9 mouse cellular contexts compared by ENCODE assay signal in genomic region chr9:118706176-118706975, GRCm38 (mm10).
A peak's percentile ranks its signal among the peaks of the same experiment; 100 is the strongest.
DNase-seq lines count a peak whose midpoint lies in the region; ATAC-seq and TF ChIP-seq lines count a peak whose summit lies in the region.
"Had no signal": no experiment of that assay in that cellular context is flagged by ENCODE, and none has a peak within 500 bp of the region (broad histone marks: within the 10 kb centered on the region; RNA-seq: fewer than 3 reads in every experiment).

No protein-coding gene starts in this region.

- H3K4me1 ChIP-seq in limb, embryonic 14.5 days (ENCODE audit: control insufficient read depth, insufficient read depth, low read length), result peaks cover 20% of the 10 kb centered on the region
- H3K4me1 ChIP-seq: midbrain, embryonic 12.5 days had no signal

- 0 out of 2 replicates have a peak, but pooled peaks have one; percentile 38 for ATAC-seq in frontal cortex, adult (ENCODE audit: low TSS enrichment)
- no peak for ATAC-seq in limb, embryonic 14.5 days (ENCODE audit: low FRiP score, low read depth)

- H3K4me3 ChIP-seq in limb, embryonic 14.5 days (replicated peaks; ENCODE audit: low read length), result no peak overlapping the region
- H3K4me3 ChIP-seq: midbrain, embryonic 12.5 days had no signal

- TF ChIP-seq POLR2A in limb, embryonic 14.5 days (IDR thresholded peaks at IDR 0.05; ENCODE audit: borderline replicate concordance, extremely low read depth, insufficient read depth, insufficient read length), result no peak

- no peak for DNase-seq in frontal cortex, postnatal 14 days (ENCODE audit: low spot score in 2 of 2)
- peak; percentile 32 for DNase-seq in right cerebral cortex, adult 18-20 months
- no peak for DNase-seq in right cerebral cortex, postnatal 25 days
- DNase-seq in limb, embryonic 14.5 days (ENCODE audit: low spot score), result peak; percentile 68
- peak; percentile 47 for DNase-seq in telencephalon, adult 2 months (ENCODE audit: low read depth, low spot score)
- no peak for DNase-seq in thymus, postnatal 0 days (ENCODE audit: low spot score)
- no peak for DNase-seq in retina, postnatal 1 day

- 44% methylated on average over 18 of the region's 18 CpGs for WGBS in limb, embryonic 14.5 days

- 0 out of 2 replicates have a peak, but pooled peaks cover 3% of the 10 kb centered on the region for H3K36me3 ChIP-seq in limb, embryonic 14.5 days (ENCODE audit: control insufficient read depth, insufficient read depth, low read length)
- H3K36me3 ChIP-seq: midbrain, embryonic 12.5 days had no signal

- no peak overlapping the region for H3K27ac ChIP-seq in limb, embryonic 14.5 days (replicated peaks; ENCODE audit: low read depth, low read length)
- H3K27ac ChIP-seq: midbrain, embryonic 12.5 days had no signal

- no peak overlapping the region for H3K4me2 ChIP-seq in limb, embryonic 14.5 days (replicated peaks; ENCODE audit: low read depth, low read length, severe bottlenecking)
- H3K4me2 ChIP-seq: midbrain, embryonic 12.5 days had no signal

- H3K9ac ChIP-seq in limb, embryonic 14.5 days (ENCODE audit: low read depth, low read length, severe bottlenecking), result no peak overlapping the region
- H3K9ac ChIP-seq: midbrain, embryonic 12.5 days had no signal

- no peaks in the 10 kb centered on the region for H3K9me3 ChIP-seq in limb, embryonic 14.5 days (ENCODE audit: control insufficient read depth, low read length)
- H3K9me3 ChIP-seq: midbrain, embryonic 12.5 days had no signal

- no peaks in the 10 kb centered on the region for H3K27me3 ChIP-seq in limb, embryonic 14.5 days (ENCODE audit: control insufficient read depth, insufficient read depth, low read length)
- H3K27me3 ChIP-seq: midbrain, embryonic 12.5 days had no signal

Comparison
In these comparisons a context has a peak if more than half of its experiments do, and no peak if none do; other contexts are left out.
1. DNase-seq: peak in right cerebral cortex, adult 18-20 months (single experiment), limb, embryonic 14.5 days (single experiment) and telencephalon, adult 2 months (single experiment); none in frontal cortex, postnatal 14 days (0 of 2), right cerebral cortex, postnatal 25 days (single experiment), thymus, postnatal 0 days (single experiment) and retina, postnatal 1 day (single experiment).